Mouse (Mus musculus): ENCODE data around the gene Tmed9. TPM values are rescaled to one million over a fixed set of nuclear protein-coding genes. Genes with fewer than 3 reads are reported as not detected.

Gene Tmed9
- 65.7 and 68.8 TPM in 2 replicates for total RNA-seq (2014; fragmentation: Nextera tagmentation)
- 145 and 158 TPM in 2 replicates for total RNA-seq (2017)

GRCm38 (mm10) chr13:55573432-55573831 lies at the start of gene Tmed9:
Gene Tmed9, plus strand, starts transcription at chr13:55573732.
- no peak for ATAC-seq (replicated peaks; ENCODE audit: low FRiP score, low TSS enrichment, poor library complexity, severe bottlenecking)

GRCm38 (mm10) chr13:55523951-55524600 lies 49.5 kb upstream of the Tmed9 start:
- no peak for ATAC-seq (replicated peaks; ENCODE audit: low FRiP score, low TSS enrichment, poor library complexity, severe bottlenecking)

- ATAC-seq (replicated peaks; ENCODE audit: low FRiP score, low TSS enrichment, poor library complexity, severe bottlenecking), result 0 out of 2 replicates have a peak, but pooled peaks have one; percentile 20
Measured at GRCm38 (mm10) chr13:55525733-55526553, 47.6 kb upstream of the Tmed9 start.

DNA sequence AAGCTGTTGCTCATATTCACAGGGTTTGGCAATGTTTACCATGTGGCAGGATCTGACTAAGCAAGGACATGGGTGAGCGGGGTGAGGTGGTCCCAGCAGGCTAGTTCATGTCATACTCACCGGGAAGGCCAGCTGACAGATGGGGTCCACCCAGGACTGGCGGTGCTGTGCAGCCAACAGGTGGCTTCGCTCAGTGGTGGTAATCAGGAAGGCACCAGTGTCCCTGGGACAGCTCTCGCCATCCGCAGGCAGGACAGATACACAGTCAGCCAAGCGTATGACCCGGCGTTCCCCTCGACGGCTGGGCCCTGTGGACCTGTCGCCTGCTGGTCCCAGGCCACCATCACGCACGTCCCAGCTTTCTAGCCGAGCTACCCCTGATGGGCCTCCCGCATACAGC lies 46.3 kb upstream of the Tmed9 start:
- ATAC-seq (replicated peaks; ENCODE audit: low FRiP score, low TSS enrichment, poor library complexity, severe bottlenecking), result no peak

DNA sequence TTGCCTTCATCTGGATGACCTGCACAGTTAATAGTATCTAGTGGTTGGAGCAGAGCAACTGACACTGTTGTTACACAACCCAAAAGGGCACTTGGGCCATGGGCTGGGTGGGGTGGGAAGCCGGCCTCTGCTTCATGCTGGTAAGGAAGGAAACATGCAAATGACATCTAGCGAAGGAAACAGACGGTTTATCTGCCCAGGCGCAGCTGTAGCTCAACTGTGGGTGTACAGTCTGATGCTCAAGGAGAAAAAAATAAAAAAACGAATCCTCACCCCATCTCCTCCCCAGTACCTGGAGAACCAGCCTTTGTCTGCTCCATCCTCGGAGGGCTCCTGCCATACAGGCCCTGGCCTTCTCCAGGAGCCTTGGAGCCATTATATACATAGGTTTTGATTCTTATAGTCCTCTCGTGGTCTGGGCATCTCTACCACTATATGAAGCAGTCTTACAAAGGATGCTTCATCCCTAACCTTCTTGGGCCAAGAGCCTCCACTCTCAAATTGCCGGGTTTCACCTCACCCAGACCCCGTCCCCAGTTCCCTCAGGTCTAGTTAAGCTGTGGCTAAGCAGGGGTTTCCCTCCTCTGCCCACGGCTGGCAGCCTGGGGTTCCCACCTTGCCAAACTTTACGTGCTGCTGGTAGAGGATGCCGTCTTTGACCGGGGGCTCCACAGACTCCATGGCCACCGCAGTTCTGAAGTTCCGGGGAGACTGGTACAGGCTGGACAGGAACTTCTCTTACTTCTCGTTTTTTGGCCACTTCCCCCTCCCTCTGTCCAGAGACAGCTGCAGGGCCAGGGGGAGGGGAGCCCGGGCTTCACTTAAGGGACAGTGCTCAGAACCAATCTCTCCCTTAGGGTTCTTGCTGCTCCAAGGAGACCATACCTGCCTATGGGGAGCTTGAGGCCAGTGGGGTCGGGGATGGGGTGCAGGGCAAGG lies 45.4 kb upstream of the Tmed9 start:
- ATAC-seq (replicated peaks; ENCODE audit: low FRiP score, low TSS enrichment, poor library complexity, severe bottlenecking), result peak; percentile 65

GRCm38 (mm10) chr13:55529198-55529915 lies 44.2 kb upstream of the Tmed9 start, which contains the start of gene Dok3:
Gene Dok3, minus strand, starts transcription at chr13:55529296.
- no peak for ATAC-seq (replicated peaks; ENCODE audit: low FRiP score, low TSS enrichment, poor library complexity, severe bottlenecking)

- no peak for ATAC-seq (replicated peaks; ENCODE audit: low FRiP score, low TSS enrichment, poor library complexity, severe bottlenecking)
Measured at GRCm38 (mm10) chr13:55535191-55535590, 38.3 kb upstream of the Tmed9 start.

DNA sequence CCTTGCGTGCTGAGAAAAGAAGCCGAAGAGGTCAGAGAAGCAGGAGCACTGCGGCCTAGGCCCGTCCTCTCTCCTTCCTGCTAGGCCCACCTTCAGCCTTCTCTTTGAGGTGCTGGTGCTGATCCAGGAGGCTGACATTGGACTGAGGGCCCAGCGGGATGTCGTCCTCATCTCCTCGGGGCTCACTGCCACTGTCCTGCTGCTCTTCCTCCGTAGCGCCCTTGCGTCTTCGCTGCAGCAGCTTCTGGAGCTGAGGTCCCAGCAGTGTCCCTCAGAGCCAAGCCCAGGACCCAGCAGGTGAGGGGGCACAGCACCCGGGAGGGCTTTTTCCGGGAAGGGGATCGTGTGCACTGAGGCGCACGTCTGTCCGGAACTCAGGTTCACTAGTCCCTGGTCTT lies 37.7 kb upstream of the Tmed9 start:
- ATAC-seq (replicated peaks; ENCODE audit: low FRiP score, low TSS enrichment, poor library complexity, severe bottlenecking), result peak; percentile 7

DNA sequence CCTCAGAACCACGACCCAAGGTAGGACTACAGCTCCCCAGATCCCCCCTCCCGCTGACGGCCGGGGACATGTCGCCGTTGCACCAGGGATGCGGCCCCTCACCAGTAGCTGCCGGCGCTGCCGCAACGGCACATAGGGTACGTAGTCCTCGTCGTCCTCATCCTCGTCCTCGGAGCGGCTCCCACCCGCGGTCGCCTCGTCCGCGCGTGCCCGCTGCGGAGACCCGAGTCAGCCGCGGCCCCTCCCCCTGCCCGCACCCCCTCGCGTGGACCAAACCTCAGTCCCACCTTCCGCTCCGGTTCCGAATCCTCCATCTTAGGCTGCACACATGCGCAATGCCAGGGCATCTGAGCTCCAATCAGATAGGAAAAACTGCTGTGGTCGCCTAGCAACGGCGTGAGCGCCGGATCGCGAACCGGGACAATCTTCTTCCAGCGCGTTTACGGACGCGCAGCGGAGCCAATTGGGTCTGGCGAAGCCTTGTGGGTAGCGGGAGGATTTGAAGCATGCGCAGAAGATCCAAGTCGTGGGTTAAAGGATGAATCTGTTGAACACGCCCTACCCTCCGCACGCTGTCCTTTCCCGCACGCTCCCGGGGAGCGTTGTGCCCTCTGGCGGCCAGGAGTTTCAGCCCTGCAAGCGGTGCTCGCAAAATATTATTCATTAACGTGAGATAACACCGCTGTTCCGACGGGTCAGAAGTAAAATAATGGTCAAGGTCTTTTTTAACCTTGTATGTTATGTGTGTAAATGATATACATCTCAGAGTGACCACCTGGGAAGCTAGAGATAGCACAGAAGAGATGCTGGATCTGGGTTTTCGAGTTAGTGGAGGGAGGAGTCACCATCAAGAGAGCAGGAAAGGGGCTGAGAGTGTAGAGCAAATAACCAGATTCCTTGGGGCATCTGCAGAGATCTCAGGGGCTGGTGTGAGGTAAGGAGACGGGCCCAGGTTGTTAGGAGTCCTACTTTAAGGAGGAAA lies 37.0 kb upstream of the Tmed9 start, which contains the start of gene Ddx41:
Gene Ddx41 (minus strand): TSS at position 465 of the 982 bp plus-strand sequence.
- ATAC-seq (replicated peaks; ENCODE audit: low FRiP score, low TSS enrichment, poor library complexity, severe bottlenecking), result peak; percentile 90

- no peak for ATAC-seq (replicated peaks; ENCODE audit: low FRiP score, low TSS enrichment, poor library complexity, severe bottlenecking)
Measured at GRCm38 (mm10) chr13:55540933-55541332, 32.6 kb upstream of the Tmed9 start.

DNA sequence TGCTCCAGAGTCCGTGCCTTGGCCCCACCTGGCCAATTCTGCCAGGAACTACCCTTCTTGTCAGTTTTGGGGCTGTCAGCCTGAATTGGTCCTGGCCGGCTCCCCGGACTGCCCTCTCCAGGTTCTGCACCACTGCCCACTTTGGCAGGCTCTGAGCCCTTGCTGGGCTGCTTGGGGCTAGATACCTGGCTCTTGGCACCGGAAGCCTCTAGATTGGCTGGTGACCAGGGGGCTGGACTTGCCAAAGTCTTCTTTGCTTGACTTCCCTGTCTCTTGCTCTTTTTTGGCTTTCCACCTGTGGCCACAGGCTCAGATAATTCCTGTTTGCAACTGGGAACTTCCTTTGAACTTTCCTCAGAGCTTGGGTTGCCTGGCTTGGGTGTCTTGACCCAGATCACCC lies 30.6 kb upstream of the Tmed9 start:
- no peak for ATAC-seq (replicated peaks; ENCODE audit: low FRiP score, low TSS enrichment, poor library complexity, severe bottlenecking)

GRCm38 (mm10) chr13:55543447-55543846 lies 30.1 kb upstream of the Tmed9 start:
- no peak for ATAC-seq (replicated peaks; ENCODE audit: low FRiP score, low TSS enrichment, poor library complexity, severe bottlenecking)

GRCm38 (mm10) chr13:55544792-55545191 lies 28.7 kb upstream of the Tmed9 start:
- peak; percentile 68 for ATAC-seq (replicated peaks; ENCODE audit: low FRiP score, low TSS enrichment, poor library complexity, severe bottlenecking)

- ATAC-seq (replicated peaks; ENCODE audit: low FRiP score, low TSS enrichment, poor library complexity, severe bottlenecking), result no peak
Measured at GRCm38 (mm10) chr13:55547916-55548315, 25.6 kb upstream of the Tmed9 start.

DNA sequence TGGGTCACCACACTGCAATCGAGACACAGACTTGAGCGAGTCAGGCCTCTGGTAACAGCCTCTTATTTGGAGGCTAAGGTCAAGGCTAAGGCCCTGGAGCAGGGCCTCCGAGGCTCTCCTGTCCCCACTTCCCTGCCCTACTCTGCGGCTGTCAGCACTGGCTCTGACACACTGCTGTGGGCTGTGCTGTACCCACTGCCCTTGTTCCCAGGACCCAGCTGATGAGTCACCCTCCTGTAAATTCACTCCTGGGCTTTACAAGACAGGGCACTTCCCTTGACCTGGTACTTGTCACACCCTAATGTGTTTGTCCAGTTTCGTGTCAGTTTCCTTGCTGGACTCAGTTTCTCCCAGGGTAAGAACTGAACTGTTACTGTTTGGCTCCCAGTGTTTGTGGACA lies 25.1 kb upstream of the Tmed9 start:
- no peak for ATAC-seq (replicated peaks; ENCODE audit: low FRiP score, low TSS enrichment, poor library complexity, severe bottlenecking)

DNA sequence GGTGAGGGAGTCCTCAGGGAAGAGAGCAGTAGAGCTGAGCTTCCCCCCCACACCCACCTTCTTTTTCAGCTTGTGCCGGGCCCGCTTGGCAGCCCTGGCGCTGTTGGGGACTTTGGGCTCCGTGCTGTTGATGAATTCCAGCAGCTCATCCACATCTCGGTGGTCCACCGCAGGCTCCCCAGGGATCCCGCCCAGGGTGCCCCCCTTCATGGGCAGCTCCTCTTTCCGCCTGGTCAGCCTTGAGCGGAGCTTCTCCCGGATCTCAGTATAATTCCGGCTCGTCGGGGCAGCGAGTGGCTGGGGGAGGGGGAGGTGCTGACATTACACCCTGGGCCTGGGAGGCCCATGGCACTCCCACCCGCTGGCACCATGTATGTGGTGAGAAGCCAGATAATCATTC lies 24.5 kb upstream of the Tmed9 start:
- ATAC-seq (replicated peaks; ENCODE audit: low FRiP score, low TSS enrichment, poor library complexity, severe bottlenecking), result no peak

- no peak for ATAC-seq (replicated peaks; ENCODE audit: low FRiP score, low TSS enrichment, poor library complexity, severe bottlenecking)
Measured at GRCm38 (mm10) chr13:55555921-55556320, 17.6 kb upstream of the Tmed9 start.

DNA sequence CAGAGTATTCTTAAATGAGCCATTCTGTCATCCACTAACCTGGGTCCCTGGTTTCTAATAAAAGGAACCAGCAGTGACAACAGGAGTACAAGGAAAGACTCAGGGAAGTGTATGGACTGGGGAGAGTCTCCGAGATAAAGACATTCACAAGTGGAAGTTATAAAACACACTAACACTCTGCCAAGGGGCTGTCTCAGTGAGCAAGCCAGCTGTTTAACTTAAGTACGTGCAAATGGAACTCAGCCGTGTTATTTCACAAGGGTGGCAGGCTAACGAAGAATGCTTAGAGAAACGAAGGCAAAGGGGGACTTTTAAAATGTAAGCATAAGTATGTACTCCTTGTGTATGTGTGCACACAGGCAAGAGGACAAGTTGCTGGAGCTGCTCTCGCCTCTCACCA lies 16.0 kb upstream of the Tmed9 start:
- ATAC-seq (replicated peaks; ENCODE audit: low FRiP score, low TSS enrichment, poor library complexity, severe bottlenecking), result no peak

Measured in megakaryocyte-erythroid progenitor cell, adult 5-6 weeks (primary cell).